Comparison of ENCODE assay signal across 30 mouse cellular contexts in the genomic region with DNA sequence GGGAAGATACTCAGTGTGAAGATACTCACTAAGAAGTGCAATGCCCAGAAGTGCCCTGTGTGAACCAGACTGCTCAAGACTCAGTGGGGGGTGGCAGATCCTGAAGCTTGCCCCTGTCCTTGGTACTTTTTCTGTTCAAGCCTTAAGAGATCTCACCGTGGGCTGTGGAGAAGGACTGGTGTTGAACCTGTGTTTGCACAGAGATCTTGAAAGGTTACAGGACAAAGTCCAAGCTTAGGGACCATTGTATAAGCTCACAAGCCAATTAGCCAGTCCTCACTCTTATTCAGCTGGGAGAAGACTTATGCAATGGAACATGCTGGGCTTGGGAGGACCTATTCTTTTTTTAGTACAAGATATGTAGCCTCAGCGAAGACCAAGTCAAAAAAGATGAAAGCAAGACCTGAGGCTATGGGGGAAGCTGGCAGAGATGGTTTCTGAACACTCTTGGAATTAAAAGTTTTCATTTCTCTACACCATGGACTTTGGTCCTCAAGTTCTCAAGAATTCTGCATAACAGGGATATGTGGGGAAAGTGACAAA. TPM values are rescaled to one million over a fixed set of nuclear protein-coding genes. Genes with fewer than 3 reads are reported as not detected.
DNase-seq lines count a peak whose midpoint lies in the region; ATAC-seq and TF ChIP-seq lines count a peak whose summit lies in the region.
"Had no signal": no experiment of that assay in that cellular context is flagged by ENCODE, and none has a peak within 500 bp of the region (broad histone marks: within the 10 kb centered on the region; RNA-seq: fewer than 3 reads in every experiment).

No protein-coding gene starts in this region.

- peaks cover 9% of the 10 kb centered on the region; the same call in 1 of the 2 replicates for H3K36me3 ChIP-seq in heart, embryonic 12.5 days
- H3K36me3 ChIP-seq: hindbrain, embryonic 12.5 days; intestine, embryonic 15.5 days; liver, embryonic 15.5 days; neural tube, embryonic 12.5 days had no signal

- peak overlapping the region; percentile 74 for H3K27ac ChIP-seq in gastrocnemius, adult 2 months
- no peak overlapping the region for H3K27ac ChIP-seq in heart, embryonic 12.5 days (ENCODE audit: poor library complexity, severe bottlenecking)
- H3K27ac ChIP-seq: forebrain, embryonic 13.5 days; hindbrain, embryonic 12.5 days; hindbrain, postnatal 0 days; intestine, embryonic 15.5 days; kidney, postnatal 0 days; liver, embryonic 15.5 days; neural tube, embryonic 12.5 days had no signal

- peaks cover 11% of the 10 kb centered on the region for H3K4me1 ChIP-seq in heart, embryonic 12.5 days (replicated peaks)
- H3K4me1 ChIP-seq: forebrain, embryonic 13.5 days; hindbrain, embryonic 12.5 days; intestine, embryonic 15.5 days; neural tube, embryonic 12.5 days had no signal

- DNase-seq in gastrocnemius, adult 2 months: no peak
- DNase-seq in gastrocnemius, postnatal 14 days: no peak
- DNase-seq in heart, adult 9 months (ENCODE audit: low spot score in 2 of 2): peak; percentile 52 to 58
- DNase-seq in R1 (ENCODE audit: low read depth, low spot score): peak; percentile 28
- DNase-seq in skeletal muscle tissue, adult 2 months (ENCODE audit: low read depth, low spot score): peak; percentile 41
- DNase-seq: adrenal gland, postnatal 10 days; cerebellum, adult 11 months; cerebellum, adult 9-10 months; cerebellum, postnatal 36 days; gastrocnemius, postnatal 10 days; kidney, adult 8-10 months; layer of hippocampus, postnatal 36 days; left cerebral cortex, postnatal 4 days; lung, embryonic 14.5 days; right cerebral cortex, adult 18-20 months; right cerebral cortex, postnatal 4 days; thymus, postnatal 4 days had no signal

- H3K4me2 ChIP-seq in heart, embryonic 12.5 days: no peak overlapping the region
- H3K4me2 ChIP-seq: forebrain, embryonic 13.5 days; hindbrain, embryonic 12.5 days; intestine, embryonic 15.5 days; liver, embryonic 15.5 days; lung, embryonic 14.5 days; midbrain, embryonic 11.5 days; neural tube, embryonic 12.5 days had no signal

- WGBS in heart, embryonic 12.5 days: 51% methylated on average over 2 of the region's 2 CpGs

- no peak for ATAC-seq in heart, embryonic 12.5 days (ENCODE audit: insufficient number of reproducible peaks, low FRiP score)
- no peak for ATAC-seq in megakaryocyte-erythroid progenitor cell, adult 5-6 weeks (replicated peaks; ENCODE audit: low FRiP score, low TSS enrichment, poor library complexity, severe bottlenecking)
- ATAC-seq: activated CD4-positive, CD25-positive, alpha-beta regulatory T cell, adult 4 months; forebrain, embryonic 13.5 days; hindbrain, postnatal 0 days; intestine, embryonic 15.5 days; midbrain, embryonic 16.5 days had no signal

- H3K9me3 ChIP-seq in heart, embryonic 12.5 days (replicated peaks): no peaks in the 10 kb centered on the region
- H3K9me3 ChIP-seq: forebrain, embryonic 13.5 days; hindbrain, embryonic 12.5 days; intestine, embryonic 15.5 days; liver, embryonic 15.5 days; neural tube, embryonic 12.5 days had no signal

- H3K9ac ChIP-seq in heart, embryonic 12.5 days: no peak overlapping the region
- H3K9ac ChIP-seq: forebrain, embryonic 13.5 days; hindbrain, embryonic 12.5 days; intestine, embryonic 15.5 days; liver, embryonic 15.5 days; lung, embryonic 14.5 days; neural tube, embryonic 12.5 days had no signal

- TF ChIP-seq CTCF in gastrocnemius, adult 2 months (IDR thresholded peaks at IDR 0.05): no peak

- intact Hi-C loops in gastrocnemius, adult 2 months (cut with DNase I): no loop called here
- intact Hi-C loops in gastrocnemius, postnatal 14 days (cut with DNase I; ENCODE audit: low total_unique reads): no loop called here

- peak overlapping the region; percentile 26 for H3K4me3 ChIP-seq in gastrocnemius, adult 2 months
- H3K4me3 ChIP-seq in heart, embryonic 12.5 days: no peak overlapping the region
- H3K4me3 ChIP-seq: forebrain, embryonic 13.5 days; hindbrain, embryonic 12.5 days; intestine, embryonic 15.5 days; liver, embryonic 15.5 days; myocyte; neural tube, embryonic 12.5 days had no signal

- H3K27me3 ChIP-seq in heart, embryonic 12.5 days (replicated peaks): no peaks in the 10 kb centered on the region
- H3K27me3 ChIP-seq: forebrain, embryonic 13.5 days; hindbrain, embryonic 12.5 days; intestine, embryonic 15.5 days; liver, embryonic 15.5 days; neural tube, embryonic 12.5 days had no signal

RNA-seq across cellular contexts. Expression of a gene that starts 53.9 kb away (rescaled TPM):
- 10 to 100 TPM in 1 of 2 experiments, 1 to 10 TPM in 1; 6.7 to 10.2 TPM for total RNA-seq in gastrocnemius, adult 2 months (2021)
- 1 to 10 TPM; 3.7 to 5.9 TPM for total RNA-seq in gastrocnemius, postnatal 14 days (2021)
- polyA plus RNA-seq in heart, embryonic 12.5 days (2016; fragmentation: Nextera tagmentation; extraction: Ambion mirVana): 7.3 and 9.1 TPM in 2 replicates
- total RNA-seq in megakaryocyte-erythroid progenitor cell, adult 5-6 weeks (2014; fragmentation: Nextera tagmentation): 28.6 and 37.8 TPM in 2 replicates
- total RNA-seq in megakaryocyte-erythroid progenitor cell, adult 5-6 weeks (2017): 9.7 and 13.4 TPM in 2 replicates

RNA-seq across cellular contexts. Expression of a gene that starts 56.9 kb away (rescaled TPM):
- total RNA-seq in gastrocnemius, adult 2 months (2021): 100 to 1,000 TPM; 203 to 277 TPM
- total RNA-seq in gastrocnemius, postnatal 14 days (2021): 100 to 1,000 TPM in 1 of 2 experiments, 10 to 100 TPM in 1; 83.9 to 109 TPM
- 19.3 and 21.2 TPM in 2 replicates for polyA plus RNA-seq in heart, embryonic 12.5 days (2016; fragmentation: Nextera tagmentation; extraction: Ambion mirVana)
- total RNA-seq in megakaryocyte-erythroid progenitor cell, adult 5-6 weeks (2014; fragmentation: Nextera tagmentation): 10.0 and 19.5 TPM in 2 replicates
- 18.2 and 21.9 TPM in 2 replicates for total RNA-seq in megakaryocyte-erythroid progenitor cell, adult 5-6 weeks (2017)

RNA-seq across cellular contexts. Expression of a gene that starts 56.9 kb away (rescaled TPM):
- total RNA-seq in gastrocnemius, adult 2 months (2021): 1 to 10 TPM; 7.4 to 9.1 TPM
- total RNA-seq in gastrocnemius, postnatal 14 days (2021): 1 to 10 TPM; 7.7 to 7.8 TPM
- polyA plus RNA-seq in heart, embryonic 12.5 days (2016; fragmentation: Nextera tagmentation; extraction: Ambion mirVana): 11.0 and 11.7 TPM in 2 replicates
- 12.0 and 19.6 TPM in 2 replicates for total RNA-seq in megakaryocyte-erythroid progenitor cell, adult 5-6 weeks (2014; fragmentation: Nextera tagmentation)
- total RNA-seq in megakaryocyte-erythroid progenitor cell, adult 5-6 weeks (2017): 7.5 and 10.3 TPM in 2 replicates

Comparison
In these comparisons a context has a peak if more than half of its experiments do, and no peak if none do; other contexts are left out.
1. DNase-seq: peak in heart, adult 9 months (2 of 2), R1 (single experiment) and skeletal muscle tissue, adult 2 months (single experiment); none in gastrocnemius, adult 2 months (single experiment) and gastrocnemius, postnatal 14 days (single experiment).